Mouse (Mus musculus) brain, embryonic 14.5 days (tissue): ENCODE data around the gene Dph7. TPM values are rescaled to one million over a fixed set of nuclear protein-coding genes. Genes with fewer than 3 reads are reported as not detected.
"Not testable (repeated sequence)": the region's sequence is repeated elsewhere in the genome, so short reads cannot be mapped to it uniquely, and the experiment has no call there.

Source experiments
- DNase-seq: peaks from one replicate; pipeline ENCODE4 v3.0.0-alpha.2; 2011; ENCODE audit warnings: low read depth
- CTCF ChIP-seq: fragments of 200-500 bp; IDR thresholded peaks from 2 replicates; pipeline ENCODE4 v1.5.1; 2012; ENCODE audit warnings: inconsistent platforms, mild to moderate bottlenecking, moderate library complexity, borderline replicate concordance; ENCODE audit not compliant: insufficient read depth, insufficient read length; ENCODE audit errors: extremely low read depth
- POLR2A ChIP-seq: fragments of 200-500 bp; IDR thresholded peaks from 2 replicates; pipeline ENCODE4 v1.6.1; 2012; ENCODE audit warnings: mild to moderate bottlenecking, inconsistent platforms, borderline replicate concordance; ENCODE audit not compliant: poor library complexity, insufficient read depth, insufficient read length, severe bottlenecking; ENCODE audit errors: extremely low read depth
- polyA plus RNA-seq: library from polyadenylated mRNA; depleted of rRNA; stranded (reverse); fragments of >200 nt; gene quantifications from 2 replicates; pipeline ENCODE4 v1.2.3, GENCODE M21; 2012

Gene Dph7
- polyA plus RNA-seq, 1 experiment, result 39.8 TPM

- TF ChIP-seq POLR2A (no peak), CTCF (no peak)
- DNase-seq, result no peak
Measured at GRCm38 (mm10) chr2:24929593-24929992, 32.6 kb upstream of the Dph7 start.

- no peak for DNase-seq
- TF ChIP-seq CTCF, result no peak
- TF ChIP-seq POLR2A, result no peak
Measured at GRCm38 (mm10) chr2:24934441-24934963, 27.7 kb upstream of the Dph7 start.

GRCm38 (mm10) chr2:24935057-24935796 is 27.0 kb upstream of the Dph7 start, which contains the start of gene Arrdc1:
Gene Arrdc1, minus strand, starts transcription at chr2:24935252.
- peak; percentile 47; the same call in 1 of the 2 replicates for TF ChIP-seq POLR2A
- TF ChIP-seq CTCF, result peak; percentile 43; the same call in 1 of the 2 replicates
- peak; percentile 96 for DNase-seq

- TF ChIP-seq CTCF (no peak), POLR2A (no peak)
Measured at GRCm38 (mm10) chr2:24942092-24942491, 20.1 kb upstream of the Dph7 start.

GRCm38 (mm10) chr2:24944304-24944703 is 17.9 kb upstream of the Dph7 start:
- DNase-seq, result peak; percentile 63

More at GRCm38 (mm10) chr2:24942092-24942491, 20.1 kb upstream of the Dph7 start:
- DNase-seq, result no peak

GRCm38 (mm10) chr2:24949421-24950188 is 12.6 kb upstream of the Dph7 start, which contains the start of gene Zmynd19:
Gene Zmynd19, plus strand, starts transcription at chr2:24949792.
- TF ChIP-seq POLR2A (peak; percentile 73), CTCF (no peak)
- peak; percentile 99 for DNase-seq

GRCm38 (mm10) chr2:24950189-24950535 is 12.0 kb upstream of the Dph7 start:
- DNase-seq, result peak; percentile 18
- no peak for TF ChIP-seq CTCF
- no peak for TF ChIP-seq POLR2A

GRCm38 (mm10) chr2:24952537-24953055 is 9.6 kb upstream of the Dph7 start:
- TF ChIP-seq CTCF (no peak), POLR2A (no peak)
- no peak for DNase-seq

GRCm38 (mm10) chr2:24960910-24961309 is 1.3 kb upstream of the Dph7 start:
- no peak for TF ChIP-seq POLR2A
- TF ChIP-seq CTCF, result peak; percentile 49; the same call in 1 of the 2 replicates
- DNase-seq, result peak; percentile 49

- TF ChIP-seq CTCF (no peak), POLR2A (no peak)
Measured at GRCm38 (mm10) chr2:24970386-24970785, 8.2 kb downstream of the Dph7 start.

GRCm38 (mm10) chr2:24974452-24974851 is 12.3 kb downstream of the Dph7 start:
- not testable (repeated sequence) for DNase-seq

More at GRCm38 (mm10) chr2:24970386-24970785, 8.2 kb downstream of the Dph7 start:
- no peak for DNase-seq

- TF ChIP-seq POLR2A (peak; percentile 84; the same call in 1 of the 2 replicates), CTCF (no peak)
- DNase-seq, result peak; percentile 99
Measured at GRCm38 (mm10) chr2:24974906-24975703, 12.9 kb downstream of the Dph7 start, which contains the start of gene Mrpl41. Gene Mrpl41, minus strand, starts transcription at chr2:24975098.
